Mouse (Mus musculus) olfactory bulb, adult 2 months (tissue): Measurements from ENCODE around the gene Tmed11.

Experiments used
- CTCF ChIP-seq: fragments of 200-500 bp; IDR thresholded peaks from 2 replicates; pipeline ENCODE4 v1.5.1; 2012; ENCODE audit warnings: low read depth, mild to moderate bottlenecking, low read length, moderate library complexity; ENCODE audit not compliant: insufficient read depth
- POLR2A ChIP-seq: fragments of 200-500 bp; IDR thresholded peaks from 2 replicates; pipeline ENCODE4 v1.6.1; 2012; ENCODE audit warnings: mild to moderate bottlenecking, low read depth, low read length, moderate library complexity; ENCODE audit not compliant: insufficient read depth

GRCm38 (mm10) chr5:108727425-108727824 lies 67.7 kb downstream of the Tmed11 start:
- TF ChIP-seq CTCF (no peak), POLR2A (no peak)
